Mouse (Mus musculus) neural tube, embryonic 15.5 days (tissue): Measurements from ENCODE around the gene Plin2. TPM values are rescaled to one million over a fixed set of nuclear protein-coding genes. Genes with fewer than 3 reads are reported as not detected.

ENCODE experiments used
- ATAC-seq: fragments of 200-750 bp; cut with Nextera tagmentation; 2 replicates; pipeline ENCODE4 v1.8.0; 2017; ENCODE audit warnings: mild to moderate bottlenecking, moderate TSS enrichment, moderate library complexity; ENCODE audit not compliant: low FRiP score
- H3K27ac ChIP-seq: fragments of 300-500 bp; sonication (generic); replicated peaks from 2 replicates; pipeline ENCODE4 v1.5.1; 2015; ENCODE audit warnings: mild to moderate bottlenecking, inconsistent platforms
- H3K27me3 ChIP-seq: fragments of 300-500 bp; sonication (generic); replicated peaks from 2 replicates; pipeline ENCODE4 v1.6.1; 2015; ENCODE audit warnings: inconsistent platforms
- H3K36me3 ChIP-seq: fragments of 300-500 bp; sonication (generic); 2 replicates; pipeline ENCODE4 v1.6.1; 2015; ENCODE audit warnings: inconsistent platforms
- H3K4me1 ChIP-seq: fragments of 300-500 bp; sonication (generic); 2 replicates; pipeline ENCODE4 v1.6.1; 2015; ENCODE audit warnings: inconsistent platforms
- H3K4me2 ChIP-seq: fragments of 300-500 bp; sonication (generic); 2 replicates; pipeline ENCODE4 v1.6.1; 2015; ENCODE audit warnings: inconsistent platforms, mild to moderate bottlenecking, moderate library complexity
- H3K4me3 ChIP-seq: fragments of 300-500 bp; sonication (generic); replicated peaks from 2 replicates; pipeline ENCODE4 v1.5.1; 2015; ENCODE audit warnings: mild to moderate bottlenecking, inconsistent platforms
- H3K9ac ChIP-seq: fragments of 300-500 bp; sonication (generic); replicated peaks from 2 replicates; pipeline ENCODE4 v1.6.1; 2015; ENCODE audit warnings: mild to moderate bottlenecking, inconsistent platforms
- H3K9me3 ChIP-seq: fragments of 300-500 bp; sonication (generic); replicated peaks from 2 replicates; pipeline ENCODE4 v1.6.1; 2016; ENCODE audit warnings: inconsistent platforms
- WGBS: fragments of 180-500 bp; shearing (Covaris S2); methylation state at CpG from one replicate; pipeline ENCODE4 v1.1.7; 2015; ENCODE audit warnings: mixed read lengths; 5-methylcytosine and 5-hydroxymethylcytosine counted together
- polyA plus RNA-seq: library from polyadenylated mRNA; unstranded; fragments of >200 nt; fragmentation: Nextera tagmentation; extraction: Ambion mirVana; gene quantifications from 2 replicates; pipeline ENCODE4 v1.2.1, GENCODE M21; 2015

The Plin2 gene
- polyA plus RNA-seq: 40.0 and 53.9 TPM in 2 replicates

DNA sequence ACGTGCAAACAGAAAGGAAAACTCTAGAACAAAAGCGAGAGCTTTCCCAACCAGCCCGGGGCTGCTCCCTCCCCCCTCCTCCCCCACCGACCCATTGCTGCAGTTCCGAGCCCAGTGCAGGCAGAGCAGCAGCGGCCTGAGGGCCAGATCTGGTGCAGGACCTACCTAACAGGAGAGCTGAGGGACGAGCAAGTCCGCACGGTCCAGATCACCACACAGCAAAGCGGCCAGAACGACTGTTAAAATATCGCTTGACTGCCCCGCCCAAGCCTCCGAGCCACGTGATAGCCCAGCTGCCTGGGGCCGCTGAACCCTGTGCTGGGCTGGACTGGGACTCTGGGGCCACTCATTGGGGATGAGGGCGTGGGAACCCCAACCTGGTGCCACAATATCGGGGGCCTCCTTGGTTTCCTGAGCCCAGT lies at the start of gene Plin2:
Gene Plin2 (minus strand): TSS at position 281 of the 422 bp plus-strand sequence.
- Histone ChIP-seq H3K36me3 (no peaks in the 10 kb centered on the region), H3K27me3 (no peaks in the 10 kb centered on the region), H3K27ac (peak within 1 kb of the TSS; percentile 60), H3K9ac (peak within 1 kb of the TSS; percentile 60), H3K9me3 (no peaks in the 10 kb centered on the region), H3K4me1 (peaks cover 22% of the 10 kb centered on the region), H3K4me3 (peak within 1 kb of the TSS; percentile 57), H3K4me2 (peak within 1 kb of the TSS; percentile 75)
- under 1% methylated on average over 18 of the region's 18 CpGs for WGBS
- peak; percentile 85 for ATAC-seq

DNA sequence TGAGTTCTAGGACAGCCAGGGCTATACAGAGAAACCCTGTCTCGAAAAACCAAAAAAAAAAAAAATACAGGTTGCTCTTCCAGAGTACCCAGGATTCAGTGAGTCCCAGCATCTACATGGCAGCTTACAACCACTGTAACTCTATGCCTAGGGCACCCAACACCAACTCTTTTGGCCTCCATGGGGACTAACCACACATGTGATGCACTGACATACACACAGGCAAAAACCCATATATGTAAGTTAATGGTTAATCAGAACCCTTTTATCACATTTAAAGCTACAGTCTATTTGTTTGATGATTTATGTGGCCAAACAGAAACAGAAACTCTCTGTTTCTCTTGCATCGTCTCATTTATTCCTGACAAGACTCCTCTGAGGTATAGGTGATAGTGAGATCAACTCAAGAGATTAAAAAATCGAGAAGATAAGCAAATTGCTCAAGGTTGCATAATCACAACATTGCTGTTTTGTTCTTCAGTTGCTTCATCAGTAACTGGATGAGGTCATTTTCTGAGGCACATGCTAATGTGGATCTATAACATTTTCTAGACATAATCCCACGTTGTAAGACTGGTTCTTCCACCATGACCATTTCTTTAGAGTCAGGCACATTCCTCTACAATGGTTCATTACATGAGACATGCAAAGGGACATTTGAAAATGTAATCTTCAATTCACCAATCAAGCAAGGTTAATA lies 49.2 kb upstream of the Plin2 start:
- H3K27me3 ChIP-seq: no peaks in the 10 kb centered on the region
- no peak overlapping the region for H3K4me3 ChIP-seq
- no peaks in the 10 kb centered on the region for H3K36me3 ChIP-seq
- no peak overlapping the region for H3K27ac ChIP-seq
- H3K4me2 ChIP-seq: no peak overlapping the region
- no peak overlapping the region for H3K9ac ChIP-seq
- ATAC-seq: no peak
- H3K4me1 ChIP-seq: no peaks in the 10 kb centered on the region
- WGBS: 77% methylated on average over 4 of the region's 4 CpGs
- H3K9me3 ChIP-seq: no peaks in the 10 kb centered on the region

GRCm38 (mm10) chr4:86717176-86717575 lies 47.3 kb upstream of the Plin2 start:
- no peaks in the 10 kb centered on the region for H3K4me1 ChIP-seq
- no peak overlapping the region for H3K4me3 ChIP-seq
- 77% methylated on average over 1 of the region's 1 CpGs for WGBS
- no peak overlapping the region for H3K27ac ChIP-seq
- H3K9ac ChIP-seq: no peak overlapping the region
- no peaks in the 10 kb centered on the region for H3K27me3 ChIP-seq
- no peak for ATAC-seq
- H3K36me3 ChIP-seq: no peaks in the 10 kb centered on the region
- no peak overlapping the region for H3K4me2 ChIP-seq
- no peaks in the 10 kb centered on the region for H3K9me3 ChIP-seq

DNA sequence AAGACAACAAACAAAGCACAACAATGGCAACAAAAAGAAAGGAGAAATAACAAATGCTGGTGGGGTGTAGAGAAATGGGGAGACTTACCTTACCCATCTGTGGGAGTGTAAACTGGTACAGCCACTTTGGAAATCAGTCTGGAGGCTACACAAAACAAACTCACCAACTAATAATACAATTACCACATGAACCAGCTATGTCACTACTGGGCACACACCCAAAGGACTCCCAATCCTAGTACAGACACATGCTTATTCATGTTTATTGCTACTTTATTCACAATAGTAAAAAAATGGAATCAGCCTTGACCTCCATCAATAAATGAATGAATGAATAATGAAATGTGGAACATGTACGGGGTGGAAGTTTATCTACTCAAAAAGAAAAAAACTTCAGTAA lies 45.5 kb upstream of the Plin2 start:
- H3K27ac ChIP-seq: no peak overlapping the region
- no peak for ATAC-seq
- WGBS: 96% methylated on average over 1 of the region's 1 CpGs

DNA sequence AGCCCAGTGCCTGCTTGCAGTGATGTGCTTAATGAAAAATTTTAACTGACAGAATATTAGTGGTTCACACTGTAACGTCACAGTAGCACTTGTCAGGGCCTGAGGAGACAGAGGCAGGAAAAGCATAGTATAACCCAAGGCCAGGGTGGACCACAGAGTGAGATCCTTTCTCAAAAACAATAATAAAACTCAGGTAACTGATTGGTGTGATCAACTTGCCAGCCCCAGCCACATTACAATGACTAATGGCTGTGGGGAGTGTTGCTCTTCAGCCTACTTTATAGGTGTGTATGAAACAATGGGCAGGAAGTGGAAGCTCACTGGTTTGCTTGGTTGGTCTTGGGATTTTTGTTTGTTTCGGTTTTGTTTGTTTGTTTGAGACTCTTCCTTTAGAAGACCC lies 43.7 kb upstream of the Plin2 start:
- Histone ChIP-seq H3K36me3 (no peaks in the 10 kb centered on the region), H3K4me3 (no peak overlapping the region), H3K4me1 (no peaks in the 10 kb centered on the region), H3K9me3 (no peaks in the 10 kb centered on the region), H3K27ac (no peak overlapping the region), H3K4me2 (no peak overlapping the region), H3K27me3 (no peaks in the 10 kb centered on the region), H3K9ac (no peak overlapping the region)
- 87% methylated on average over 2 of the region's 2 CpGs for whole genome bisulfite sequencing
- no peak for ATAC-seq

More for the DNA sequence above, 45.5 kb upstream of the Plin2 start:
- Histone ChIP-seq H3K4me3 (no peak overlapping the region), H3K36me3 (no peaks in the 10 kb centered on the region), H3K4me2 (no peak overlapping the region), H3K4me1 (no peaks in the 10 kb centered on the region), H3K9me3 (no peaks in the 10 kb centered on the region), H3K27me3 (no peaks in the 10 kb centered on the region), H3K9ac (no peak overlapping the region)

- Histone ChIP-seq H3K9ac (no peak overlapping the region), H3K9me3 (no peaks in the 10 kb centered on the region), H3K4me2 (no peak overlapping the region), H3K27me3 (no peaks in the 10 kb centered on the region), H3K36me3 (no peaks in the 10 kb centered on the region), H3K4me1 (no peaks in the 10 kb centered on the region), H3K27ac (no peak overlapping the region), H3K4me3 (no peak overlapping the region)
- no peak for ATAC-seq
- 92% methylated on average over 12 of the region's 12 CpGs for WGBS
Measured at GRCm38 (mm10) chr4:86712751-86713195, 42.9 kb upstream of the Plin2 start.

DNA sequence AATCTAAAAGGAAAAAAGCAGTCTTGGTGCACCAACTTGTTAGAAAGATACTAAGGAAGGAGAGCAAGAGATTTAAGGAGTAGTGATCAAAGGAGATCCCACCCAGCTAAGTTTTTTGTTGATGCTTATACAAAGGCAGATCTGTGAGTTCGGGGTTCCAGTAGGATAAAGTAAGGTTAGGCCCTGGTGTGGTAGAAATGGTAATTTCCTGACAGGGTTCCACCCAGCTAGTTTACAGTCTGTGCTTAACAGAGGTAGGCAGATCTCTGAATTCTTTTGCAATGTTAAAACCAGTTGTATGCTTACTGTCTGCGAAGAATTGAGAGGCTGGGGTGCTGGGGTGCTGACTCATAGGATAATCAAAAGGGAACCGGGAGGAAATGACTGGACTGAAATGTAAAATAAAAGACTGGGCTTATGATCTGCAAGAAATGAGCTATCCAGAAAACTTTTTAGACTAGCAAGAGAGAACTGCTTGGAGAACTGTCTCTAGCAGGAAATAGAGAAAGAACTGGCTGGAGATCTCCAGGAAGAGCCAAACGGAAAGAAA lies 40.9 kb upstream of the Plin2 start:
- H3K4me2 ChIP-seq: no peak overlapping the region

GRCm38 (mm10) chr4:86710034-86710650 lies 40.3 kb upstream of the Plin2 start:
- Histone ChIP-seq H3K27me3 (no peaks in the 10 kb centered on the region), H3K4me2 (no peak overlapping the region), H3K9me3 (no peaks in the 10 kb centered on the region), H3K36me3 (no peaks in the 10 kb centered on the region), H3K9ac (no peak overlapping the region), H3K27ac (no peak overlapping the region), H3K4me3 (no peak overlapping the region), H3K4me1 (no peaks in the 10 kb centered on the region)
- 67% methylated on average over 6 of the region's 6 CpGs for WGBS
- no peak for ATAC-seq

More for the DNA sequence above, 40.9 kb upstream of the Plin2 start:
- 66% methylated on average over 4 of the region's 4 CpGs for WGBS
- H3K4me3 ChIP-seq: no peak overlapping the region
- H3K9ac ChIP-seq: no peak overlapping the region
- H3K27ac ChIP-seq: no peak overlapping the region
- no peaks in the 10 kb centered on the region for H3K9me3 ChIP-seq
- no peaks in the 10 kb centered on the region for H3K4me1 ChIP-seq
- no peak for ATAC-seq
- H3K36me3 ChIP-seq: no peaks in the 10 kb centered on the region
- H3K27me3 ChIP-seq: no peaks in the 10 kb centered on the region

DNA sequence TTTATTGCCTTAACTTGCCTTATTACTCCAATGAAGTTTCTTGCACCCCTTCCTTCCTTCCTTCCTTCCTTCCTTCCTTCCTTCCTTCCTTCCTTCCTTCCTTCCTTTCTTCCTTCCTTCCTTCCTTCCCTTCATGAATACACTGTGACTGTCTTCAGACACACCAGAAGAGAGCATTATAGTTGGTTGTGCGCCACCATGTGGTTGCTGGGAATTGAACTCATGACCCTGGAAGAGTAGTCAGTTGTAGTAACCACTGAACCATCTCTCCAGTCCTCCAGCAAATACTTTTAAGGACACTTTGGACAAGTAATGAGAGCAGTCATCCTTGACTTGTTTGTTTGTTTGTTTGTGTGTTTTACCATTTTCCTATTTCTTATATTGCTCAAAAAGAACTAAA lies 38.9 kb upstream of the Plin2 start:
- WGBS: 41% methylated on average over 1 of the region's 1 CpGs
- Histone ChIP-seq H3K27me3 (no peaks in the 10 kb centered on the region), H3K9ac (no peak overlapping the region), H3K27ac (no peak overlapping the region), H3K4me2 (no peak overlapping the region), H3K4me1 (no peaks in the 10 kb centered on the region), H3K9me3 (no peaks in the 10 kb centered on the region), H3K36me3 (no peaks in the 10 kb centered on the region), H3K4me3 (no peak overlapping the region)
- ATAC-seq: no peak

- Histone ChIP-seq H3K4me1 (no peaks in the 10 kb centered on the region), H3K4me3 (no peak overlapping the region), H3K36me3 (no peaks in the 10 kb centered on the region), H3K9me3 (no peaks in the 10 kb centered on the region), H3K4me2 (no peak overlapping the region), H3K9ac (no peak overlapping the region), H3K27me3 (no peaks in the 10 kb centered on the region), H3K27ac (no peak overlapping the region)
- 82% methylated on average over 5 of the region's 5 CpGs for WGBS
- no peak for ATAC-seq
Measured at GRCm38 (mm10) chr4:86699161-86699865, 29.5 kb upstream of the Plin2 start.

DNA sequence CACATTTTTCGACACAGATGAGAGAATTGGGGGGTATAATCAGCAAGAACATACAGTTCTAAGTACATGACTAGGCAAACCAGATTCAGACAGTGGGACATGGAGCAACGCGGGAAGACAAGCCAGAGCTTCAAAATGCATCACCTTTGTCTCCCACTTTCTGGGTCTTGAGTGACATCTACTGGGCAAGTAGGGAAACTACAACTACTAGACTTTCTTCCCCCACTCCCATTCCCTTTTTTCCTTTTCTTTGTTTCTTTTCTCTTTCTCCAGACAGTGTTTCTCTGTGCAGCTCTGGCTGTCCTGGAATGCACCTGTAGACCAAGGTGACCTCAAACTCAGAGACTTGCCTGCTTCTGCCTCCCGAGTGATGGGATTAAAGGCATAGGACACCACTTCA lies 27.0 kb upstream of the Plin2 start:
- 9% methylated on average over 4 of the region's 4 CpGs for WGBS

More for the DNA sequence above, 27.0 kb upstream of the Plin2 start:
- Histone ChIP-seq H3K4me1 (no peaks in the 10 kb centered on the region), H3K4me2 (no peak overlapping the region), H3K9ac (no peak overlapping the region), H3K4me3 (no peak overlapping the region), H3K36me3 (no peaks in the 10 kb centered on the region), H3K9me3 (no peaks in the 10 kb centered on the region), H3K27ac (no peak overlapping the region), H3K27me3 (no peaks in the 10 kb centered on the region)
- ATAC-seq: peak; percentile 86
